Mouse (Mus musculus): ENCODE results near the gene 1700049E17Rik2.
"Not testable (repeated sequence)": the region's sequence is repeated elsewhere in the genome, so short reads cannot be mapped to it uniquely, and the experiment has no call there.

The 1700049E17Rik2 gene

DNA sequence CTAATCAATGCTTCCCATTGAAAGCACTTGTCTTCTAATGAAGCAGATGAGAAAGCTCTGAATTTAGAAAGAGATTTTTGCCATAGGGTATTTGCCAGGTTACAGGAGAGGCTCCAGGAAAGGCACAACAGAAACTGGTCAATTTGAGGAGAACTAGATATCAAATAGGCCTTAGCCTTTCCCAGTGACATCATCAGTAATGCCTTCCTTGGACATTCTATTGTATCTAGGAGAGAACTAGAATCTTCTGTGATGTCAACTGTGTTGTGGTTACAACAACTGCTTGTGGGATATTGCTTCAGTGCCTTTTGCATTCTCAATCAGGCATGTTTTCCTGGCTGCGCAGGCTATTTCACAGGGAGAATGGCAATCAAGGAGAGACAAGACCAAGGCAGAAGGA, at the start of gene 1700049E17Rik2:
Gene 1700049E17Rik2, plus strand, starts transcription at position 301 of the 400 bp plus-strand sequence.
- not testable (repeated sequence) for DNase-seq (ENCODE audit: low read depth, low spot score)

GRCm38 (mm10) chr14:41524695-41525094, 48.3 kb upstream of the 1700049E17Rik2 start:
- not testable (repeated sequence) for DNase-seq (ENCODE audit: low read depth, low spot score)

- DNase-seq (ENCODE audit: low read depth, low spot score), result not testable (repeated sequence)
These were observed 17.5 kb upstream of the 1700049E17Rik2 start, which contains the start of gene Gm7970 for GRCm38 (mm10) chr14:41555483-41555882. Gene Gm7970, minus strand, starts transcription at chr14:41555583.

DNA sequence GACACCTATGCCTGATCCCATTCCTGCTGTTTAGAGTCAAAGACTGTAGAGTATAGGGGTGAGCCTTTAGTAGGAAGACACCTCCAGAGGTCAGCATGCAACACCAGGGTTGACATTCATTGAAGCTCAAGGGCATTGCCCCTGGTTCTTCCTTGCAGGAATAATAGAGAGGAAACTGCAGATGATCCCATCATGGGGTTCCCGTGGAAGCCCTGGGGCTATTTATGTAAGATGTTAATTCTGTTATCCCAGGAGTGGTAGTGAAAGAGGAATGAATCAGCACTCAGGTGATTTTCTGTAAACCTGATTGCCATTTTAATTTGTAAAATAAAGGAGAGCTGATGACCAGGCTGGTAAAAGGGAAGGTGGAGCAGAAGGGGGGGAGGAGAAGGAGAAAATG, 13.3 kb downstream of the 1700049E17Rik2 start:
- not testable (repeated sequence) for DNase-seq (ENCODE audit: low read depth, low spot score)

- DNase-seq (ENCODE audit: low read depth, low spot score), result not testable (repeated sequence)
These were observed 27.9 kb downstream of the 1700049E17Rik2 start for GRCm38 (mm10) chr14:41600935-41601334.

DNA sequence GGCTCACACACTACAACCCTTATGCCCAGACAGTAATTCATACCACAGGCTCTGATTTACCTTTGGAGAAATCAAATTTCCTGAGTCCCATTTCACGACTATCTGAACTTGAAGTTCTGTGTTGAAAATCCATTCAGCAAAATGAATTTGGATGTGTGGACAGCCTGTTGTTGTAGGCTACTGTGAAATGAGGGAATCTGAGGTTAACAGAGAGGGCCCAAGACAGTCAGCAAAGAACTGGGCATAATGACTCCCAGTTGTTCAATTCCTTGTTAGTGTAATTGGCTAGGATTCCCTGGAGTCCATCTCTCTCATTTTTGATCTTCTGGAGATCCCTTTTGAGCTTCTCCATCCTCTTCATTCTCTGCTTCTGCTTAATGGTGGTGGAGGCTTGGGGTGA, 37.7 kb downstream of the 1700049E17Rik2 start:
- not testable (repeated sequence) for DNase-seq (ENCODE audit: low read depth, low spot score)

GRCm38 (mm10) chr14:41622535-41622934, 49.5 kb downstream of the 1700049E17Rik2 start:
- not testable (repeated sequence) for DNase-seq (ENCODE audit: low read depth, low spot score)

DNA sequence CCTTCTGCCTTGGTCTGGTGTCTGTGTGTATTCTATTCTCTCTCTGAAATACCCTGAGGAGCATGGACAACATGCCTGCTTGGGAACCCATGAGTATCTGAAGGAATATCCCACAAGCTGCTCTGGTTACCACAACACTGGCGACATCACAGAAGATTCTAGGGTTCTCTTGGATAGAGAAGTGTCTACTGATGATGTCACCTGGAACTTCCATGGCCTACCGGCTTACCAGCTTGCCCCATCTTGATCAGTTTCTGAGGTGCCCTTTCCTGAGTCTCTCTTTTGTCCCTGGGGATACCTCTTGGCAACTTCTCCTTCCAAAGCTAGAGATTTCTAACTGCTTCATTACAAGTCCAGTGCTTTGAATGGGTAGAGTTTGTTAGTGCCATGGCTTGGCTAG, 51.5 kb downstream of the 1700049E17Rik2 start, which contains the start of gene Gm3072:
Gene Gm3072, minus strand, starts transcription at position 101 of the 400 bp plus-strand sequence.
- DNase-seq (ENCODE audit: low read depth, low spot score), result not testable (repeated sequence)

DNA sequence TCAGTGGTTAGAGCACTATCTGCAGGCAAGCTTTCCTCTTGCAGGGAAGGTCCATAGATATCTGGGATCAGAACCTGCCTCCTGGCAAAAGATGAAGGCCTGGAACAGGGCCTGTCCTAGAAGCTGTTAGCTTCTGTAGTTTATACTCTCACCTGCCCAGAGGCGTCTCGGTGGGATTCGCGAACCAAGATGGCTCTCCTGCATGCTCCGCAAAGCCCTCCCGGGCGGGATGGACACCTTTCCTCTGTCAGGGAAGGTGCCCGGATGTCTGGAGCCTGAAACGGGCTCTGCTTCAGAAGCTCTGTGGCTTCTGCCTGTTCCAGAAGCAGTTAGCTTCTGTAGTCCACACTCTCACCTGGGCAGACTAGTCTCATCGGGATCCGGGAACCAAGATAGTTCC, 57.1 kb downstream of the 1700049E17Rik2 start:
- not testable (repeated sequence) for DNase-seq (ENCODE audit: low read depth, low spot score)

Data from CD4-positive, CD25-positive, alpha-beta regulatory T cell, adult 2 months (primary cell).